Mouse (Mus musculus) bone marrow macrophage, adult 2 months (primary cell): ENCODE data around the gene Ankrd13d.

ENCODE experiments used
- CTCF ChIP-seq: IDR thresholded peaks from 2 replicates; pipeline ENCODE4 v1.5.1; 2012; ENCODE audit warnings: low read depth, mild to moderate bottlenecking, low read length, moderate library complexity
- POLR2A ChIP-seq: IDR thresholded peaks from 2 replicates; pipeline ENCODE4 v1.6.1; 2012; ENCODE audit warnings: mild to moderate bottlenecking, low read depth, low read length, borderline replicate concordance

- TF ChIP-seq CTCF (no peak), POLR2A (no peak)
Measured at GRCm38 (mm10) chr19:4326106-4326505, 43.2 kb upstream of the Ankrd13d start.
